Mouse (Mus musculus) lung, embryonic 16.5 days (tissue): ENCODE data around the gene Cubn. TPM values are rescaled to one million over a fixed set of nuclear protein-coding genes. Genes with fewer than 3 reads are reported as not detected.

Source experiments
- ATAC-seq: fragments of 200-750 bp; cut with Nextera tagmentation; 2 replicates; pipeline ENCODE4 v1.8.0; 2017; ENCODE audit warnings: low read depth, mild to moderate bottlenecking, moderate library complexity
- H3K27ac ChIP-seq: fragments of 300-500 bp; sonication (generic); 2 replicates; pipeline ENCODE4 v1.5.1; 2014; ENCODE audit warnings: mild to moderate bottlenecking, control low read depth, low read length
- H3K27me3 ChIP-seq: fragments of 300-500 bp; sonication (generic); 2 replicates; pipeline ENCODE4 v1.6.1; 2014; ENCODE audit warnings: low read depth, low read length, mixed read lengths; ENCODE audit not compliant: control insufficient read depth, insufficient read depth
- H3K36me3 ChIP-seq: fragments of 300-500 bp; sonication (generic); 2 replicates; pipeline ENCODE4 v1.6.1; 2014; ENCODE audit warnings: low read length; ENCODE audit not compliant: control insufficient read depth, insufficient read depth
- H3K4me1 ChIP-seq: fragments of 300-500 bp; sonication (generic); replicated peaks from 2 replicates; pipeline ENCODE4 v1.6.1; 2014; ENCODE audit warnings: low read length, mixed read lengths; ENCODE audit not compliant: control insufficient read depth, insufficient read depth
- H3K4me2 ChIP-seq: fragments of 300-500 bp; sonication (generic); 2 replicates; pipeline ENCODE4 v1.6.1; 2014; ENCODE audit warnings: low read depth, low read length, control low read depth
- H3K4me3 ChIP-seq: fragments of 300-500 bp; sonication (generic); 2 replicates; pipeline ENCODE4 v1.5.1; 2014; ENCODE audit warnings: mild to moderate bottlenecking, low read length, control low read depth
- H3K9ac ChIP-seq: fragments of 300-500 bp; sonication (generic); 2 replicates; pipeline ENCODE4 v1.6.1; 2014; ENCODE audit warnings: low read length, control low read depth
- H3K9me3 ChIP-seq: fragments of 300-500 bp; sonication (generic); 2 replicates; pipeline ENCODE4 v1.6.1; 2016; ENCODE audit warnings: low read length; ENCODE audit not compliant: control insufficient read depth
- WGBS: fragments of 180-500 bp; shearing (Covaris S2); extraction: QIAGEN DNeasy Blood & Tissue Kit; methylation state at CpG from one replicate; pipeline ENCODE4 v1.1.7; 2014; 5-methylcytosine and 5-hydroxymethylcytosine counted together
- polyA plus RNA-seq: library from polyadenylated mRNA; unstranded; fragments of >200 nt; fragmentation: Nextera tagmentation; extraction: Ambion mirVana; gene quantifications from 2 replicates; pipeline ENCODE4 v1.2.1, GENCODE M21; 2015

The Cubn gene
- polyA plus RNA-seq, 1 experiment from 2014 or later, result 0.75 TPM

DNA sequence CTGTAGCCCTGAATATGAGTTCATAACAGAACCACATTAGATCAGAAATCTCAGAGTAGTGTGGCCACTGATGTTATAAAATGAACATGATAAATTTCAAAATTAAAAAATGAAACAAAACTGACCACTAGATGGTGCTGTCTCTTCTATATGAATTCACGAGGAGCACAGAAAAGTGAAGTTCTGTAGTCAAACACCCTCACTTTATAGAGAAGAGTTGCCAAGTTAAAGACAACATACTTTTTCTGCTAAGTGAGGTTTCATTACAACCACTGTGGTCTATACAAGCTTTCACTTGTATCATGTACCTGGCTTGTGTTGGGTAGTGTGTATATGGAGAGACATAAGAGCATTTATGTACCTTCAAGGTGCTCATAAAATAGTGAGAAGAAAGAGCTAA, 201.0 kb downstream of the Cubn start:
- WGBS, result 0% methylated on average over 1 of the region's 1 CpGs
- no peak overlapping the region for H3K9ac ChIP-seq
- no peaks in the 10 kb centered on the region for H3K36me3 ChIP-seq
- H3K4me3 ChIP-seq, result no peak overlapping the region
- ATAC-seq, result peak; percentile 20; the same call in 1 of the 2 replicates
- no peaks in the 10 kb centered on the region for H3K9me3 ChIP-seq
- H3K27ac ChIP-seq, result no peak overlapping the region
- H3K4me1 ChIP-seq, result no peaks in the 10 kb centered on the region
- H3K4me2 ChIP-seq, result no peak overlapping the region
- H3K27me3 ChIP-seq, result no peaks in the 10 kb centered on the region

DNA sequence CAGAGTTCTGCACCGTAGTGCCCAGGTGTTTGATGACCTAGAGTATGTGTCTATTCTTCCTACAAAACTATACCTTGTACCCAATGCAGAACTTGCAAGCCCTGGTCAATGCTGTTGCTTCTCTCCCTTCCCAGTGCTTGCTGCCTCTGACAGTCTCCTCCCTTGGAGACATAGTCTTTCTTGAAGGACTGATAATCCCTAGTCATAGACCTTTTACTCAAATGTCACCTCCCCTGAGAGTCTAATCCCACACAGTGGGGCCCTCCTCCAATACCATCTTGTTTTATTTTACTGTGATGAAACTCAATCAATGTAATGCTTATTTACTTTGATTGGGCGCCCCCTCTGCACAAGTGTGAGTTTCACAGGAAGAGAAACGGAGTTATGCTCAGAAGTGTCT, 201.5 kb downstream of the Cubn start:
- Histone ChIP-seq H3K36me3 (no peaks in the 10 kb centered on the region), H3K27ac (no peak overlapping the region), H3K9me3 (no peaks in the 10 kb centered on the region), H3K27me3 (no peaks in the 10 kb centered on the region), H3K4me1 (no peaks in the 10 kb centered on the region), H3K9ac (no peak overlapping the region), H3K4me3 (no peak overlapping the region), H3K4me2 (no peak overlapping the region)
- 65% methylated on average over 3 of the region's 3 CpGs for WGBS
- ATAC-seq, result no peak

DNA sequence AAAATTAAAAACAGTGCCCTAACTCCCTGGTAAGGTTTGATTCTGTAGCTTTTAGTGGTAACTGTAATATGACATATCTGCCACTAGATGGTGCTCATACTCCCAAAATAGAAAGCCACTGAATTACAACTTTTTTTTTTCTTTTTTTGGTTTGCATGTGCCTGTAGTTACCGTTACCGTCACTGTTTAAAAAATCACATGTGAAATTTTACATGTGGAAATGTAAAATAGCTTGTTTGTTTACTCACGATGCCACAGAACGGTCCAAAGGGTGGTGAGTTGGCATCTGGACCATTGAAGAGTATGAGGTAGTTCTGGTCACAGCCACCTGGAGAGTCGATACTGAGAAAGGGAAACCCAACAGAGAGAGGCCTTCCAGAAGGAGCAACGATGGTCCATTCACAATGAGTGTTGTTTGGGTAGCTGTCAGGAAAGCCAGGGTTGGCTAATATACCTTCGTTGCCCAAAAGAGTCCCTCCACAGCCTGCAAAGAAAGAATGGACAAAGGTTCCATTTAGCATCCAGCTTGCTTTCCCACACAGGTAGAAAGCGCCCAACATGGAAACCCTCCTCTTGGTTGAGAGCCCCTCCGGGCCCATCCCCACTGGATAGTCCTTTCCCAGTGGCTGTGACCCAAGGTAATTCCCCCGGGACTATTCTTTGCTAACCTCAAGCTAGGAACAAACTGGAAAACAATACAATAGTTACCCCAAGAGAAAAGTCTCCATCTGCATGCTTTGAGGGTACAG, 213.3 kb downstream of the Cubn start:
- WGBS, result 47% methylated on average over 10 of the region's 10 CpGs
- no peak overlapping the region for H3K9ac ChIP-seq
- H3K4me3 ChIP-seq, result no peak overlapping the region
- ATAC-seq, result 0 out of 2 replicates have a peak, but pooled peaks have one; percentile 20
- no peak overlapping the region for H3K27ac ChIP-seq
- peak overlapping the region; percentile 43 for H3K4me2 ChIP-seq
- no peaks in the 10 kb centered on the region for H3K9me3 ChIP-seq
- H3K4me1 ChIP-seq, result no peaks in the 10 kb centered on the region
- no peaks in the 10 kb centered on the region for H3K36me3 ChIP-seq
- no peaks in the 10 kb centered on the region for H3K27me3 ChIP-seq

DNA sequence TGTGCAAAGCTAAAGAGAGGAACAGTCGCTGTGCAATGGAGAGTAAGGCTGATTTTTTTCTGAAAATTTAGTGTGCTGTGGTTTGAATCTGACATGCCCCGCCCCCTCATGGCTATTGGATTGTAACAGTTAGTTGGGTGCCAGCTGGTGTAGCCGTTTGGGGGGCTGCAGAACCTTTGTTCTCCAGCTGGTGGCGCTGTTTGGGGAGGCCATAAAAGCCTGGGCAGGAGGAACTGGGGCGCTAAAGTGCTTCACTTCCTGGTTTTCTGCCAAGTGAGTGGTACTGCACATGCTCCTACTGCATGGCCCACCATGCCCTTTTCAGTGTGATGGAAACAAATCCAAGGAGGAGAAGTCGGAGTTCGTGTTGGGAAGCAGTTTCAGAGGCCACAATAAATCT, 215.7 kb downstream of the Cubn start:
- 49% methylated on average over 7 of the region's 7 CpGs for WGBS
- no peak overlapping the region for H3K4me2 ChIP-seq
- H3K9ac ChIP-seq, result no peak overlapping the region
- H3K9me3 ChIP-seq, result no peaks in the 10 kb centered on the region
- H3K4me1 ChIP-seq, result no peaks in the 10 kb centered on the region
- no peak for ATAC-seq
- H3K27ac ChIP-seq, result no peak overlapping the region
- H3K36me3 ChIP-seq, result no peaks in the 10 kb centered on the region
- H3K4me3 ChIP-seq, result no peak overlapping the region
- no peaks in the 10 kb centered on the region for H3K27me3 ChIP-seq

DNA sequence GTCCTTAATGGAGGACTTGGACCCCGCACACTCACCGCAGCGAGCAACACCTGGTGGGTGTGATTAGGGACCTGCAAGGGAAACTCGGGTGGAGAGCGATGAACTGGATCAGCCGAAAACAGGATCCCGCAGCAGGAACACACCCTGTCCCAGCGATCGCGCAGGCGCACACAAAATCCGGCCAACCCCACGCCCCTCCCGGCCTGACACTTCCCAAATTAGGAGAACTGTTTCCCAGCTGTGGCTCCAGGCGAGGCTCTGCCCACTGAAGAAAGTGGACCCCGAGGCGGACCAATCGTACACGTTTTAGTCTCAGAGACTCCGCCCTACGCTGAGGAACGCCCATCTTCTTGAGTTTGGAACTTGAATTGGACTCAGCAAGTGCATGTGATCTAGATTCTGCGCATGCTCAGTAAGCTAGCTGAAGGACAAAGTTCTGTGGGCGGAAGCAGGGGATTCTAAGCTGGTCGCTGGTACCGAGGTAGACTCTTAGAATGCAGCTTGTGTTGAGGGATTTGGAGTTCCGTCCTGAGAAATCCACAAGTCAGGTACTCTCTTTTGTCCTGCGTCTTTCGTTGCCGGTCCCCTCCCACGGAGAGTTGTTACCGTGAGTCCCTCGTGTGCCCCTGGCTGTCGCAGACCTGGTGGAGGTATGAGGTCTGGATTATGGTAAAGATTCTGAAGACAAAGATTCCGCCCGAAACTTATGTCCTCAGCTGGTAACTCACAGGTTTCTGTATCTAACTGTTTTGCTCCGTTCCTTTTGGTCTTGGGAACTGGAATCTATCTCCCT, 220.3 kb downstream of the Cubn start, which contains the start of gene Rsu1:
Gene Rsu1 (minus strand): TSS at position 251 of the 793 bp plus-strand sequence.
- peak; percentile 100 for ATAC-seq
- Histone ChIP-seq H3K27ac (peak within 1 kb of the TSS; percentile 79), H3K4me2 (peak within 1 kb of the TSS; percentile 87), H3K4me1 (peaks cover 3% of the 10 kb centered on the region), H3K27me3 (no peaks in the 10 kb centered on the region), H3K9me3 (no peaks in the 10 kb centered on the region), H3K4me3 (peak within 1 kb of the TSS; percentile 75), H3K9ac (peak within 1 kb of the TSS; percentile 88), H3K36me3 (no peaks in the 10 kb centered on the region)
- WGBS, result under 1% methylated on average over 37 of the region's 37 CpGs

- peak; percentile 39 for ATAC-seq
- Histone ChIP-seq H3K27me3 (no peaks in the 10 kb centered on the region), H3K4me1 (peaks cover 3% of the 10 kb centered on the region), H3K9me3 (no peaks in the 10 kb centered on the region), H3K4me2 (peak overlapping the region; percentile 87), H3K27ac (peak overlapping the region; percentile 79), H3K36me3 (no peaks in the 10 kb centered on the region), H3K9ac (peak overlapping the region; percentile 88), H3K4me3 (peak overlapping the region; percentile 75)
- 22% methylated on average over 8 of the region's 8 CpGs for WGBS
Measured at GRCm38 (mm10) chr2:13270736-13271135, 220.9 kb downstream of the Cubn start.

DNA sequence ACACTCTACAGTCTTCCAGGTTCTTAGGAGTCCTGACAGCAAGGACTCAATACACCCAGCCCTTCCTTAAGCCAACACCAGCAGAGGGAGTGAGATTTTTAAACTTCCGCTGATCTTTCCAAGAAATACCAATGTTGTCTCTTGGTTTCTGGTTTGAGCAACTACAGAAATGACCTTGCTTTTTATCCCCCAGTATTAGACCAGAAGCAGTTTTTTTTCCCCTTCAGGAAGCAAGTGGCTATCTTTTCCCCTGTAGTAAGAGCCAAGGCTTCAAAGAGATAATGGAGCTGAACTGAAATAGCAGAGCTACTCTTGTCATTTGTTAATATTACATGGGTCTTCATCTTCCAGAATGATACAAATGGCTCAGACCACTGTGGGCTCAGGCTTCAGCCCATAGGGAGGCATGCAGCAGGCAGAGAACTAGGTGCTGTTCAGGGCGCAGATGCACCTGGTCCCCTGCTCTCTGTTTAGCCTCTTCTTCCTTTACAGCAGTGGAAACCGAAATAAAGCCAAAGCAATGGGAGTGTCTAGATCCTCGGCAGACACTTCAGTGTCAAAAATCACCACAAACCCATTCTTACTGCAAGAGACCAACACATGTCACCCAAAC, 222.8 kb downstream of the Cubn start:
- Histone ChIP-seq H3K4me2 (no peak overlapping the region), H3K27me3 (no peaks in the 10 kb centered on the region), H3K27ac (no peak overlapping the region), H3K36me3 (no peaks in the 10 kb centered on the region), H3K4me3 (no peak overlapping the region), H3K4me1 (peaks cover 3% of the 10 kb centered on the region), H3K9me3 (no peaks in the 10 kb centered on the region), H3K9ac (no peak overlapping the region)
- WGBS, result 93% methylated on average over 4 of the region's 4 CpGs
- ATAC-seq, result no peak

DNA sequence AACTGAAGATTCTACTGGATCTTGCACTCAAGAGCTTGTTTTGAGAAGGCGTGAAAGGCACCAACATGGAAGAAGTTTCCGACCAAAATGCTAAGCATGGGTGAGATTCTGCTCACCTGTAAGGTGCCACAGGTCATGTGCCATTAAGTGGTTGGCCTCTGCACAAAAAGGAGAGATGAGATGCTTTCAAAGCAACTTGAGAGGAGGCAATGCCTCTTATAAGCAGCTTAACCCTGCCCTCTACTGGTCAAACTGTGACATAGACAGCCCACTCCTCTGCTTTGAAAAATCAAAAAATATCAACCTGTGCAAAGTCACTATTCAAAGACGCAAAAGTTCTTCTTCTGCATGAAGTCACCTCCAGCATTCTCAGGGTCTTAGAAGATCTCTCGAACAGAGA, 226.7 kb downstream of the Cubn start:
- ATAC-seq, result 0 out of 2 replicates have a peak, but pooled peaks have one; percentile 31

DNA sequence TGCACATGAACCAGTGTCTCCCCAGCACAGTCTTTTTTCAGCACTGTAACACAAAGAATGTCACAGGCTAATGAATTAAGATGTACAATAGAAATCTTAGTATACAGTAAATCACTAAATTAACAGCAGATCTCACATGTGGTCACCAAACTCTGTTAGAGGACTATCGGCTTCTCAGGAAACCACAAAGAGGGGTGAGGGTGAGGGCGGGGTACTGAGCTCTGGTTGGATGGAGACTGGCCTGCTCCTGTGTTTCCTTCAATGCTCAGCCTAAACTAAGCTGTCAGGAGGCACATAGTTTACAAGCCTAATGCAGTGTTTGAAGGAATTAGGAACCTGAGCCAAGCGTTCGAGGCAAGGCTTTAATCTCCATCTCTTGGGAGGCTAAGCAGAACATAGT, 228.5 kb downstream of the Cubn start:
- H3K27ac ChIP-seq, result no peak overlapping the region
- H3K4me3 ChIP-seq, result no peak overlapping the region
- H3K9ac ChIP-seq, result no peak overlapping the region
- no peak overlapping the region for H3K4me2 ChIP-seq
- ATAC-seq, result no peak
- no peaks in the 10 kb centered on the region for H3K27me3 ChIP-seq
- no peaks in the 10 kb centered on the region for H3K9me3 ChIP-seq
- WGBS, result 76% methylated on average over 4 of the region's 4 CpGs
- H3K36me3 ChIP-seq, result peaks cover 2% of the 10 kb centered on the region; the same call in 1 of the 2 replicates
- no peaks in the 10 kb centered on the region for H3K4me1 ChIP-seq

More for the DNA sequence above, 226.7 kb downstream of the Cubn start:
- Histone ChIP-seq H3K27ac (no peak overlapping the region), H3K36me3 (peaks cover 2% of the 10 kb centered on the region; the same call in 1 of the 2 replicates), H3K4me2 (no peak overlapping the region), H3K4me3 (no peak overlapping the region), H3K9ac (no peak overlapping the region), H3K9me3 (no peaks in the 10 kb centered on the region), H3K27me3 (no peaks in the 10 kb centered on the region), H3K4me1 (no peaks in the 10 kb centered on the region; the same call in 1 of the 2 replicates)
- 46% methylated on average over 4 of the region's 4 CpGs for WGBS
